Mouse (Mus musculus) embryonic facial prominence, embryonic 11.5 days (tissue): ENCODE data around the gene Tnfrsf13c. TPM values are rescaled to one million over a fixed set of nuclear protein-coding genes. Genes with fewer than 3 reads are reported as not detected.

Source experiments
- ATAC-seq: fragments of 200-750 bp; cut with Nextera tagmentation; replicated peaks from 2 replicates; pipeline ENCODE4 v1.8.0; 2017; ENCODE audit warnings: low read depth; ENCODE audit not compliant: insufficient number of reproducible peaks, low FRiP score, low TSS enrichment
- DNase-seq: peaks from one replicate; pipeline ENCODE4 v3.0.0-alpha.2; 2015; ENCODE audit warnings: low spot score
- H3K27ac ChIP-seq: fragments of 300-500 bp; sonication (generic); replicated peaks from 2 replicates; pipeline ENCODE4 v1.5.1; 2014; ENCODE audit warnings: mild to moderate bottlenecking, low read depth, low read length, control low read depth
- H3K27me3 ChIP-seq: fragments of 300-500 bp; sonication (generic); 2 replicates; pipeline ENCODE4 v1.6.1; 2014; ENCODE audit warnings: mild to moderate bottlenecking, low read length, moderate library complexity, mixed read lengths; ENCODE audit not compliant: control insufficient read depth, insufficient read depth
- H3K36me3 ChIP-seq: fragments of 300-500 bp; sonication (generic); replicated peaks from 2 replicates; pipeline ENCODE4 v1.6.1; 2014; ENCODE audit warnings: low read depth, mild to moderate bottlenecking, low read length, moderate library complexity, mixed read lengths; ENCODE audit not compliant: control insufficient read depth, insufficient read depth
- H3K4me1 ChIP-seq: fragments of 300-500 bp; sonication (generic); 2 replicates; pipeline ENCODE4 v1.6.1; 2014; ENCODE audit warnings: low read length, mixed read lengths; ENCODE audit not compliant: control insufficient read depth, insufficient read depth
- H3K4me2 ChIP-seq: fragments of 300-500 bp; sonication (generic); 2 replicates; pipeline ENCODE4 v1.6.1; 2014; ENCODE audit warnings: low read depth, mild to moderate bottlenecking, control low read depth, low read length, moderate library complexity
- H3K4me3 ChIP-seq: fragments of 300-500 bp; sonication (generic); 2 replicates; pipeline ENCODE4 v1.5.1; 2014; ENCODE audit warnings: low read depth, low read length, control low read depth
- H3K9ac ChIP-seq: fragments of 300-500 bp; sonication (generic); replicated peaks from 2 replicates; pipeline ENCODE4 v1.6.1; 2014; ENCODE audit warnings: mild to moderate bottlenecking, control low read depth, low read length
- H3K9me3 ChIP-seq: fragments of 300-500 bp; sonication (generic); replicated peaks from 2 replicates; pipeline ENCODE4 v1.6.1; 2016; ENCODE audit warnings: mild to moderate bottlenecking, low read length, inconsistent platforms, mixed read lengths; ENCODE audit not compliant: control insufficient read depth
- WGBS: fragments of 180-500 bp; shearing (Covaris S2); extraction: QIAGEN DNeasy Blood & Tissue Kit; methylation state at CpG from one replicate; pipeline ENCODE4 v1.1.7; 2014; 5-methylcytosine and 5-hydroxymethylcytosine counted together
- polyA plus RNA-seq: library from polyadenylated mRNA; unstranded; fragments of >200 nt; fragmentation: Nextera tagmentation; extraction: Ambion mirVana; gene quantifications from 2 replicates; pipeline ENCODE4 v1.2.1, GENCODE M21; 2014

Gene Tnfrsf13c
- polyA plus RNA-seq, 1 experiment from 2014 or later: 0.42 TPM

GRCm38 (mm10) chr15:82224602-82225215 is 540 bp upstream of the Tnfrsf13c start:
- Histone ChIP-seq H3K27ac (no peak overlapping the region), H3K9ac (no peak overlapping the region), H3K4me1 (0 out of 2 replicates have a peak, but pooled peaks cover 2% of the 10 kb centered on the region), H3K27me3 (peaks cover 20% of the 10 kb centered on the region), H3K36me3 (no peaks in the 10 kb centered on the region), H3K4me3 (no peak overlapping the region), H3K9me3 (no peaks in the 10 kb centered on the region), H3K4me2 (no peak overlapping the region)
- WGBS: 34% methylated on average over 7 of the region's 7 CpGs
- DNase-seq (no peak), ATAC-seq (no peak)

DNA sequence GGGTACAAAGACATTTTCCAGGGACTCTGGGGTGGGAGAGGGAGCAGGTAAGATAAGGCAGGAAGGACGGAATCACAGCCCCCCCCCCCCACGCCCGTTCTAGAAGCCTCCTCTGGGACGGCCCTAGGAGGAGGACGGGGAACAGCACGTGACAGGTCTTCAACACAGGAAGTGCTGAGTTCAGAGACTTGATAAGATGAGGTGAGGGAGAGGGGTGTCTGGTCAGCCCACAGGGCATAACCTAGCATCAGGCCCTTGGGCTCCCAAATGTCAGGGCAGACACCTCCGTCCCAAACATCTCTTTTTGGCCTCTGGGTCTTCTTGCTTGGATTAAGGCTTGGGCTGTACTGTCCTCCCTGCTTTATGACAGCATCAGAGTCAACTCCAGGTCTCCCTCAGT is 918 bp downstream of the Tnfrsf13c start:
- H3K9ac ChIP-seq: no peak overlapping the region
- ATAC-seq: no peak
- no peaks in the 10 kb centered on the region for H3K9me3 ChIP-seq
- H3K4me1 ChIP-seq: 0 out of 2 replicates have a peak, but pooled peaks cover 2% of the 10 kb centered on the region
- no peak overlapping the region for H3K4me3 ChIP-seq
- no peak overlapping the region for H3K4me2 ChIP-seq
- DNase-seq: no peak
- WGBS: 40% methylated on average over 7 of the region's 7 CpGs
- peaks cover 20% of the 10 kb centered on the region for H3K27me3 ChIP-seq
- H3K36me3 ChIP-seq: no peaks in the 10 kb centered on the region
- H3K27ac ChIP-seq: no peak overlapping the region

- Histone ChIP-seq H3K4me2 (no peak overlapping the region), H3K4me3 (no peak overlapping the region), H3K9ac (no peak overlapping the region), H3K9me3 (no peaks in the 10 kb centered on the region), H3K27ac (no peak overlapping the region), H3K4me1 (0 out of 2 replicates have a peak, but pooled peaks cover 2% of the 10 kb centered on the region), H3K36me3 (no peaks in the 10 kb centered on the region), H3K27me3 (peaks cover 28% of the 10 kb centered on the region)
- DNase-seq (no peak), ATAC-seq (no peak)
- WGBS: 48% methylated on average over 14 of the region's 14 CpGs
Observed at GRCm38 (mm10) chr15:82221104-82221860, 2.9 kb downstream of the Tnfrsf13c start.

GRCm38 (mm10) chr15:82220003-82220675 is 4.0 kb downstream of the Tnfrsf13c start:
- DNase-seq (no peak), ATAC-seq (no peak)
- Histone ChIP-seq H3K4me3 (no peak overlapping the region), H3K4me1 (peaks cover 2% of the 10 kb centered on the region; the same call in 1 of the 2 replicates), H3K9ac (no peak overlapping the region), H3K9me3 (no peaks in the 10 kb centered on the region), H3K4me2 (no peak overlapping the region), H3K36me3 (no peaks in the 10 kb centered on the region), H3K27ac (no peak overlapping the region), H3K27me3 (peaks cover 32% of the 10 kb centered on the region)
- WGBS: 63% methylated on average over 11 of the region's 12 CpGs

- peaks cover 28% of the 10 kb centered on the region for H3K27me3 ChIP-seq
- H3K4me3 ChIP-seq: no peak overlapping the region
- H3K27ac ChIP-seq: no peak overlapping the region
- 75% methylated on average over 26 of the region's 26 CpGs for WGBS
- H3K9me3 ChIP-seq: no peaks in the 10 kb centered on the region
- H3K4me1 ChIP-seq: peaks cover 2% of the 10 kb centered on the region; the same call in 1 of the 2 replicates
- no peak overlapping the region for H3K9ac ChIP-seq
- H3K4me2 ChIP-seq: no peak overlapping the region
- DNase-seq (no peak), ATAC-seq (no peak)
- H3K36me3 ChIP-seq: no peaks in the 10 kb centered on the region
Observed at GRCm38 (mm10) chr15:82218778-82219666, 5.1 kb downstream of the Tnfrsf13c start.

- DNase-seq (no peak), ATAC-seq (no peak)
- Histone ChIP-seq H3K9ac (no peak overlapping the region), H3K27ac (no peak overlapping the region), H3K4me2 (no peak overlapping the region), H3K4me1 (no peaks in the 10 kb centered on the region; the same call in 1 of the 2 replicates), H3K27me3 (peaks cover 31% of the 10 kb centered on the region), H3K4me3 (no peak overlapping the region), H3K36me3 (no peaks in the 10 kb centered on the region), H3K9me3 (no peaks in the 10 kb centered on the region)
- WGBS: 24% methylated on average over 9 of the region's 9 CpGs
Observed at GRCm38 (mm10) chr15:82217980-82218379, 6.2 kb downstream of the Tnfrsf13c start.

DNA sequence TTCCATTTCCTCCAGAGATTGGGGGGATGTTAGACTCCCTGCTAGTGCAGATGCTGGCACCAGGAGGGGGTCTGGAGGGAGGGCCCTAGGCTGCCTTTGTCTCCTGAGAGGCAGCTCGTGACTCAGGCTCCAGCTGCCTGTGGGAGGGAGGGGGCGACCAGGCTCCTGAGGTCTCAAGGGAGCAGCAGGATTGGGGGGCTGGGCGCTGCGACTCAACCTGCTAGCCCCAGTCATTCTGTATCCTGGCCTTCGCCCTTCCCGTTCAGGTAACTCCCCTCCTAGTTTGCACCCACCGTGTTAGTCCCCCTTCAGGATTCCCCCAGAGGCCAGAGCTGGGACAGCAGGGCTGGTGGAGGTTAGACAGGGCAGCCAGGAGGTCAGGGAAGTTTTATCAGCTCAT is 7.1 kb downstream of the Tnfrsf13c start:
- Histone ChIP-seq H3K9ac (no peak overlapping the region), H3K36me3 (no peaks in the 10 kb centered on the region), H3K4me3 (no peak overlapping the region), H3K27me3 (peaks cover 37% of the 10 kb centered on the region), H3K4me1 (no peaks in the 10 kb centered on the region; the same call in 1 of the 2 replicates), H3K27ac (no peak overlapping the region), H3K9me3 (no peaks in the 10 kb centered on the region), H3K4me2 (no peak overlapping the region)
- WGBS: 10% methylated on average over 7 of the region's 7 CpGs
- ATAC-seq: no peak
- no peak for DNase-seq
